Mouse (Mus musculus) CH12.LX (cell line): Measurements from ENCODE around the gene Gm10130. TPM values are rescaled to one million over a fixed set of nuclear protein-coding genes. Genes with fewer than 3 reads are reported as not detected.
"Not testable (repeated sequence)": the region's sequence is repeated elsewhere in the genome, so short reads cannot be mapped to it uniquely, and the experiment has no call there.

ENCODE experiments used
- DNase-seq: peaks from one replicate; pipeline ENCODE4 v3.0.0-alpha.2; 2013; ENCODE audit errors: extremely low read depth
- H3K27ac ChIP-seq: 2 replicates; pipeline ENCODE4 v1.5.1; 2012; ENCODE audit warnings: low read depth, mild to moderate bottlenecking, control low read depth, moderate library complexity; ENCODE audit not compliant: insufficient read depth
- H3K27me3 ChIP-seq: replicated peaks from 2 replicates; pipeline ENCODE3; 2012; ENCODE audit warnings: inconsistent platforms
- H3K36me3 ChIP-seq, 2 experiments: replicated peaks in 1 of 2; 2 replicates each; pipeline versions ENCODE3 to v1.6.1; 2012; ENCODE audit warnings: inconsistent platforms in 1 of 2, low read length in 1 of 2, mild to moderate bottlenecking in 1 of 2, mixed read lengths in 1 of 2, moderate library complexity in 1 of 2; ENCODE audit not compliant: control insufficient read depth in 1 of 2, insufficient read depth in 1 of 2
- H3K4me1 ChIP-seq, 2 experiments: 2 replicates each; pipeline ENCODE4 v1.6.1; 2012; ENCODE audit warnings: inconsistent platforms in 1 of 2, moderate library complexity in 1 of 2; ENCODE audit not compliant: insufficient read depth in 2 of 2, control insufficient read depth in 1 of 2
- H3K4me2 ChIP-seq: 2 replicates; pipeline ENCODE4 v1.6.1; 2012; ENCODE audit warnings: low read depth, mild to moderate bottlenecking, control low read depth; ENCODE audit not compliant: poor library complexity, insufficient read depth, severe bottlenecking
- H3K4me3 ChIP-seq, 3 experiments: fragments of 150-350 bp in 1 of 3; sonication (generic) in 1 of 3; replicated peaks in 1 of 3; 2 replicates each; pipeline versions ENCODE3 to v1.5.1; 2011 to 2012; ENCODE audit warnings: low read depth in 2 of 3, low read length in 2 of 3, mild to moderate bottlenecking in 2 of 3, moderate library complexity in 2 of 3, control low read depth in 1 of 3, improper control_type of control experiment in 1 of 3, inconsistent platforms in 1 of 3, mixed read lengths in 1 of 3; ENCODE audit not compliant: poor library complexity in 1 of 3
- H3K79me2 ChIP-seq: replicated peaks from 2 replicates; pipeline ENCODE4 v1.6.1; 2012; ENCODE audit warnings: mild to moderate bottlenecking, moderate library complexity; ENCODE audit not compliant: control insufficient read depth, poor library complexity, insufficient read depth, severe bottlenecking; ENCODE audit errors: extremely low read depth
- H3K9ac ChIP-seq: 2 replicates; pipeline ENCODE4 v1.6.1; 2012; ENCODE audit warnings: low read depth, mild to moderate bottlenecking, control low read depth, moderate library complexity; ENCODE audit not compliant: insufficient read depth
- H3K9me3 ChIP-seq: replicated peaks from 2 replicates; pipeline ENCODE3; 2012; ENCODE audit warnings: low read length, inconsistent platforms, mixed read lengths
- CTCF ChIP-seq, 2 experiments: IDR thresholded peaks in 1 of 2; conservative IDR thresholded peaks in 1 of 2; 2 replicates each; pipeline ENCODE4 v1.5.1; 2011 to 2012; ENCODE audit warnings: low read depth in 2 of 2, low read length in 2 of 2, improper control_type of control experiment in 1 of 2, inconsistent platforms in 1 of 2, mild to moderate bottlenecking in 1 of 2, moderate library complexity in 1 of 2
- KAT2A ChIP-seq: IDR thresholded peaks from 2 replicates; pipeline ENCODE4 v1.6.1; 2012; ENCODE audit warnings: low read length, improper control_type of control experiment, inconsistent platforms; ENCODE audit not compliant: insufficient replicate concordance
- MAZ ChIP-seq: IDR thresholded peaks from 2 replicates; pipeline ENCODE4 v1.6.1; 2012; ENCODE audit warnings: low read depth, mild to moderate bottlenecking, inconsistent platforms, low read length, improper control_type of control experiment, moderate library complexity
- MEF2A ChIP-seq: IDR thresholded peaks from 2 replicates; pipeline ENCODE4 v1.6.1; 2014; ENCODE audit warnings: low read depth, mild to moderate bottlenecking, inconsistent platforms, low read length, improper control_type of control experiment, borderline replicate concordance
- NRF1 ChIP-seq: IDR thresholded peaks from 2 replicates; pipeline ENCODE4 v1.6.1; 2014; ENCODE audit warnings: low read depth, mild to moderate bottlenecking, inconsistent platforms, low read length, improper control_type of control experiment, moderate library complexity
- RAD21 ChIP-seq: IDR thresholded peaks from 2 replicates; pipeline ENCODE4 v1.6.1; 2011; ENCODE audit warnings: low read depth, mild to moderate bottlenecking, low read length, improper control_type of control experiment, moderate library complexity
- SMC3 ChIP-seq: IDR thresholded peaks from 2 replicates; pipeline ENCODE4 v1.6.1; 2011; ENCODE audit warnings: low read depth, low read length, improper control_type of control experiment
- TBP ChIP-seq: conservative IDR thresholded peaks from 2 replicates; pipeline ENCODE4 v1.6.1; 2011; ENCODE audit warnings: low read depth, low read length, improper control_type of control experiment
- TCF12 ChIP-seq: IDR thresholded peaks from 2 replicates; pipeline ENCODE4 v1.6.1; 2014; ENCODE audit warnings: low read depth, mild to moderate bottlenecking, inconsistent platforms, low read length, improper control_type of control experiment
- UBTF ChIP-seq: IDR thresholded peaks from 2 replicates; pipeline ENCODE4 v1.6.1; 2012; ENCODE audit warnings: low read depth, mild to moderate bottlenecking, inconsistent platforms, low read length, improper control_type of control experiment, moderate library complexity
- USF1 ChIP-seq: IDR thresholded peaks from 2 replicates; pipeline ENCODE4 v1.6.1; 2014; ENCODE audit warnings: low read depth, mild to moderate bottlenecking, inconsistent platforms, low read length, improper control_type of control experiment
- dilution Hi-C: fragments of 300-500 bp; cut with MboI; formaldehyde crosslinking; loops from 2 replicates; pipeline ENCODE4 v1.14.3; 2020; ENCODE audit warnings: low sequenced_read_pairs; ENCODE audit not compliant: extremely low pct_unique_long_range_greater_than_20kb, extremely low pct_ligation_motif_present
- in situ Hi-C: fragments of 300-500 bp; cut with MboI; formaldehyde crosslinking; loops from 3 replicates; pipeline ENCODE4 v1.14.3; 2019; ENCODE audit warnings: low sequenced_read_pairs, low pct_ligation_motif_present, low pct_unique_long_range_greater_than_20kb, mixed read lengths
- polyA plus RNA-seq: library from polyadenylated mRNA; unstranded; fragments of >175 nt; gene quantifications from 2 replicates; pipeline ENCODE4 v1.2.1, GENCODE M21; 2012; ENCODE audit warnings: low read depth; ENCODE audit not compliant: insufficient read length
- total RNA-seq, 2 experiments: library from RNA; depleted of rRNA; stranded (reverse); fragments of 300-350 nt in 1 of 2; fragments of >200 nt in 1 of 2; gene quantifications; 2 replicates each; pipeline ENCODE4 v1.2.3; 2012 to 2014

Gm10130 gene
- total and polyA plus RNA-seq, 3 experiments: 1.8 to 9.8 TPM; not detected in 1

DNA sequence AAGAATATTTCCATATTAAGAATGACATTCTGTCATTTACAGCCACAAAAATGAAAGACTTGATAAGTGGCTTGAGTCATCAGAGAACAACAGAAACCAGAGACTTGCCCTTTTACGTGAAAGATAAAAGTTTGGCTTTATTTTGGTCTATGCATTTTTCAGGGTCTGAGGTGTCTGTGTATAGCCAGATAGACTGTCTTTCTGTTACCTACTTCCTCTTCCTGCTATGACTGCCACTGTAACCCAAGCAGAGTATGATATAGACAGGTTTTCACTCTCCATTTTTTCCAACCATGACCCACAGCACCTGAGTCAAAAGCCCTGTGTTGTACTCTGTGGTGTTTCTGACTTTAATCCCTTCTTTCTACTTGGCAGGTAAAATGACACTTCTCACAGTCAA, 66.7 kb downstream of the Gm10130 start:
- Histone ChIP-seq H3K9me3 (no peaks in the 10 kb centered on the region), H3K9ac (no peak overlapping the region), H3K79me2 (no peaks in the 10 kb centered on the region), H3K4me1 (peaks cover 0 to 5% of the 10 kb centered on the region in 2 experiments; a peak in 1 of 4 replicates)
- no peak for DNase-seq
- in situ Hi-C loops: no loop called here
- dilution Hi-C loops: no loop called here
- TF ChIP-seq SMC3 (no peak), CTCF (conservative IDR thresholded peaks at IDR 0.05 in 1 of 2, IDR thresholded peaks at IDR 0.05 in 1 of 2; ENCODE audit: low read depth in 2 of 2, low read length in 2 of 2) (no peak), UBTF (no peak), TCF12 (no peak), TBP (no peak), KAT2A (no peak), MEF2A (no peak), NRF1 (no peak), RAD21 (no peak), MAZ (no peak), USF1 (no peak)
- TF ChIP-seq, all 38 proteins: peak for 0
- H3K4me2 ChIP-seq: no peak overlapping the region
- H3K27me3 ChIP-seq: peaks cover 4% of the 10 kb centered on the region
- no peak overlapping the region for H3K27ac ChIP-seq
- H3K4me3 ChIP-seq: no peak overlapping the region
- no peaks in the 10 kb centered on the region for H3K36me3 ChIP-seq

DNA sequence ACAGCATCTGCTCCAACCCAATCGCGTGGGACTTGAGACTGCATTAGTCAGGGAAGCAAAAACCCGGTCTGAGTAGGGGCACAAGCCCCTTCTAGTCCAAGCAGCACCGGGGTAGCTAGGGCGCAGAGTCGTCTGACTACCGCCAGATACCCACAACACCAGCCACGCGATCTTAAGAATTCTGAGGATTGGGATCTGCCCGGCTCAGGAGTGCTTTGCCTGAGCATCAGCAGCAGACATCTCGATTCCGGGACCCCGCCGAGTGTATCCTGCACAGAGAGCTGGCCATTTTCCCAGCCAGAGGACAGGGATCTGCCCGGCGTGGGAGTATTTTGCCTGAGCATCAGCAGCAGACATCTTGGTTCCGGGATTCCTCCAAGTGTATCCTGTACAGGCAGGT, 88.6 kb downstream of the Gm10130 start:
- in situ Hi-C loops, H3K4me1 ChIP-seq, H3K79me2 ChIP-seq, H3K4me2 ChIP-seq, H3K36me3 ChIP-seq, dilution Hi-C loops, H3K27ac ChIP-seq, H3K4me3 ChIP-seq, H3K9me3 ChIP-seq, DNase-seq, H3K27me3 ChIP-seq, H3K9ac ChIP-seq: not testable (repeated sequence)

Other genes starting within 250 kb of the Gm10130 start
- gene Zfp120, start 187.0 kb upstream of the Gm10130 start, total RNA-seq (2012; rRNA removed): 7.3 and 8.8 TPM in 2 replicates
- gene Zfp120, start 187.0 kb upstream of the Gm10130 start, total RNA-seq (2014; rRNA removed): 17.7 and 18.7 TPM in 2 replicates
- 6.2 and 7.0 TPM in 2 replicates for gene Zfp120, start 187.0 kb upstream of the Gm10130 start, polyA plus RNA-seq
- gene Gm10770, start 144.0 kb upstream of the Gm10130 start, total RNA-seq (2012; rRNA removed): not detected in 2 replicates
- not detected in 2 replicates for gene Gm10770, start 144.0 kb upstream of the Gm10130 start, total RNA-seq (2014; rRNA removed)
- not detected in 2 replicates for gene Gm10770, start 144.0 kb upstream of the Gm10130 start, polyA plus RNA-seq
- gene Gm14139, start 141.9 kb upstream of the Gm10130 start, total RNA-seq (2012; rRNA removed): 7.2 and 13.8 TPM in 2 replicates
- 27.0 and 34.0 TPM in 2 replicates for gene Gm14139, start 141.9 kb upstream of the Gm10130 start, total RNA-seq (2014; rRNA removed)
- gene Gm14139, start 141.9 kb upstream of the Gm10130 start, polyA plus RNA-seq: 9.2 and 10.7 TPM in 2 replicates
- 4.0 and 4.5 TPM in 2 replicates for gene Zfp937, start 105.6 kb upstream of the Gm10130 start, total RNA-seq (2012; rRNA removed)
- 5.4 and 6.8 TPM in 2 replicates for gene Zfp937, start 105.6 kb upstream of the Gm10130 start, total RNA-seq (2014; rRNA removed)
- gene Zfp937, start 105.6 kb upstream of the Gm10130 start, polyA plus RNA-seq: 2.5 and 2.8 TPM in 2 replicates
- gene Gm21994, start 68.1 kb upstream of the Gm10130 start, total RNA-seq (2012; rRNA removed): 3.3 and 3.8 TPM in 2 replicates
- 9.3 and 13.6 TPM in 2 replicates for gene Gm21994, start 68.1 kb upstream of the Gm10130 start, total RNA-seq (2014; rRNA removed)
- gene Gm21994, start 68.1 kb upstream of the Gm10130 start, polyA plus RNA-seq: 8.7 and 9.4 TPM in 2 replicates
- 5.1 and 8.5 TPM in 2 replicates for gene Gm14124, start 66.2 kb upstream of the Gm10130 start, total RNA-seq (2012; rRNA removed)
- gene Gm14124, start 66.2 kb upstream of the Gm10130 start, total RNA-seq (2014; rRNA removed): 10.4 and 13.4 TPM in 2 replicates
- 6.0 and 6.5 TPM in 2 replicates for gene Gm14124, start 66.2 kb upstream of the Gm10130 start, polyA plus RNA-seq
- gene 3300002I08Rik, start 39.1 kb downstream of the Gm10130 start, total RNA-seq (2012; rRNA removed): 4.7 TPM in 2 replicates
- gene 3300002I08Rik, start 39.1 kb downstream of the Gm10130 start, total RNA-seq (2014; rRNA removed): 3.2 and 4.5 TPM in 2 replicates
- gene 3300002I08Rik, start 39.1 kb downstream of the Gm10130 start, polyA plus RNA-seq: 1.1 and 1.6 TPM in 2 replicates
- 2.0 and 2.6 TPM in 2 replicates for gene Zfp442, start 127.8 kb downstream of the Gm10130 start, total RNA-seq (2012; rRNA removed)
- gene Zfp442, start 127.8 kb downstream of the Gm10130 start, total RNA-seq (2014; rRNA removed): 2.6 and 3.4 TPM in 2 replicates
- 1.7 and 2.5 TPM in 2 replicates for gene Zfp442, start 127.8 kb downstream of the Gm10130 start, polyA plus RNA-seq
- gene Zfp345, start 161.4 kb downstream of the Gm10130 start, total RNA-seq (2012; rRNA removed): 4.5 and 6.6 TPM in 2 replicates
- gene Zfp345, start 161.4 kb downstream of the Gm10130 start, total RNA-seq (2014; rRNA removed): 15.0 and 16.6 TPM in 2 replicates
- gene Zfp345, start 161.4 kb downstream of the Gm10130 start, polyA plus RNA-seq: 6.0 and 6.3 TPM in 2 replicates
- gene Cst7, start 246.7 kb downstream of the Gm10130 start, total RNA-seq (2012; rRNA removed): 12.8 and 15.9 TPM in 2 replicates
- gene Cst7, start 246.7 kb downstream of the Gm10130 start, total RNA-seq (2014; rRNA removed): 30.7 and 31.7 TPM in 2 replicates
- gene Cst7, start 246.7 kb downstream of the Gm10130 start, polyA plus RNA-seq: 42.0 and 48.8 TPM in 2 replicates